Mouse (Mus musculus) midbrain, embryonic 12.5 days (tissue): ENCODE measurements around the gene Fermt2. TPM values are rescaled to one million over a fixed set of nuclear protein-coding genes. Genes with fewer than 3 reads are reported as not detected.

Source experiments
- ATAC-seq: fragments of 200-750 bp; cut with Nextera tagmentation; 2 replicates; pipeline ENCODE4 v1.8.0; 2017; ENCODE audit warnings: low read depth, moderate TSS enrichment, moderate library complexity; ENCODE audit not compliant: low FRiP score
- H3K27ac ChIP-seq: fragments of 300-500 bp; sonication (generic); replicated peaks from 2 replicates; pipeline ENCODE4 v1.5.1; 2016; ENCODE audit warnings: mild to moderate bottlenecking
- H3K27me3 ChIP-seq: fragments of 300-500 bp; sonication (generic); 2 replicates; pipeline ENCODE4 v1.6.1; 2016; ENCODE audit warnings: mild to moderate bottlenecking
- H3K36me3 ChIP-seq: fragments of 300-500 bp; sonication (generic); 2 replicates; pipeline ENCODE4 v1.6.1; 2016
- H3K4me1 ChIP-seq: fragments of 300-500 bp; sonication (generic); 2 replicates; pipeline ENCODE4 v1.6.1; 2016
- H3K4me2 ChIP-seq: fragments of 300-500 bp; sonication (generic); replicated peaks from 2 replicates; pipeline ENCODE4 v1.6.1; 2016; ENCODE audit warnings: mild to moderate bottlenecking, moderate library complexity
- H3K4me3 ChIP-seq: fragments of 300-500 bp; sonication (generic); 2 replicates; pipeline ENCODE4 v1.5.1; 2016; ENCODE audit warnings: mild to moderate bottlenecking
- H3K9ac ChIP-seq: fragments of 300-500 bp; sonication (generic); replicated peaks from 2 replicates; pipeline ENCODE4 v1.6.1; 2016; ENCODE audit warnings: mild to moderate bottlenecking, moderate library complexity
- H3K9me3 ChIP-seq: fragments of 300-500 bp; sonication (generic); 2 replicates; pipeline ENCODE4 v1.6.1; 2016; ENCODE audit warnings: mild to moderate bottlenecking
- WGBS: fragments of 180-500 bp; shearing (Covaris S2); methylation state at CpG from one replicate; pipeline ENCODE4 v1.1.7; 2016; 5-methylcytosine and 5-hydroxymethylcytosine counted together
- polyA plus RNA-seq: library from polyadenylated mRNA; unstranded; fragments of >200 nt; fragmentation: Nextera tagmentation; extraction: Ambion mirVana; gene quantifications from 2 replicates; pipeline ENCODE4 v1.2.1, GENCODE M21; 2016

Fermt2 gene
- polyA plus RNA-seq, 1 experiment from 2014 or later, result 72.1 TPM

GRCm38 (mm10) chr14:45550010-45550647 is 20.2 kb upstream of the Fermt2 start:
- no peaks in the 10 kb centered on the region for H3K36me3 ChIP-seq
- WGBS, result 81% methylated on average over 13 of the region's 13 CpGs
- H3K4me3 ChIP-seq, result no peak overlapping the region
- H3K4me2 ChIP-seq, result no peak overlapping the region
- no peaks in the 10 kb centered on the region for H3K9me3 ChIP-seq
- no peaks in the 10 kb centered on the region; the same call in 1 of the 2 replicates for H3K27me3 ChIP-seq
- no peak for ATAC-seq
- no peak overlapping the region for H3K9ac ChIP-seq
- H3K4me1 ChIP-seq, result no peaks in the 10 kb centered on the region
- H3K27ac ChIP-seq, result no peak overlapping the region

DNA sequence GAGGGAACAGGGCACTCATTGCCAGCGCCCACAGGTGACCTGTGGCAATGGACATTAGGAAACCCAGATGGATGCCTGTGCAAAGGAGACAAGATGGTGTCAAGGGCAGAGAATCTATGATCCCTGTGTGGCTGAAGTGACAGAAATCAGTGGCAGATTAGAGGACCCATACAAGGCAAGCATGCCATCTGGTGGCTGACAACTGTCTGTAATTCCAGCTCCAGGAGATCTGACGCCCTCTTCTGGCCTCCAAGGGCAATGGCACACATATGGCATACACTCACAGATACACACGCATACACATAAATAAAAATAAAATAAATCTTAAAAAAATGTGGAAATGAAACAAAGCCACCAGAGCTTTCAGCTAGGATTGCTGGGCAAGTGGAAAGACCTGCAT is 18.2 kb upstream of the Fermt2 start:
- H3K27ac ChIP-seq, result no peak overlapping the region
- H3K36me3 ChIP-seq, result no peaks in the 10 kb centered on the region
- H3K9me3 ChIP-seq, result no peaks in the 10 kb centered on the region
- no peak overlapping the region for H3K9ac ChIP-seq
- H3K4me2 ChIP-seq, result no peak overlapping the region
- H3K4me1 ChIP-seq, result no peaks in the 10 kb centered on the region
- H3K4me3 ChIP-seq, result no peak overlapping the region
- no peaks in the 10 kb centered on the region; the same call in 1 of the 2 replicates for H3K27me3 ChIP-seq
- 77% methylated on average over 3 of the region's 3 CpGs for WGBS
- ATAC-seq, result no peak

- Histone ChIP-seq H3K9ac (no peak overlapping the region), H3K27ac (no peak overlapping the region), H3K4me3 (no peak overlapping the region), H3K27me3 (no peaks in the 10 kb centered on the region), H3K9me3 (no peaks in the 10 kb centered on the region), H3K4me1 (0 out of 2 replicates have a peak, but pooled peaks cover 3% of the 10 kb centered on the region), H3K36me3 (no peaks in the 10 kb centered on the region), H3K4me2 (no peak overlapping the region)
- ATAC-seq, result no peak
- 91% methylated on average over 7 of the region's 7 CpGs for whole genome bisulfite sequencing
Observed at GRCm38 (mm10) chr14:45544905-45545304, 15.0 kb upstream of the Fermt2 start.

- Histone ChIP-seq H3K4me2 (no peak overlapping the region), H3K9ac (no peak overlapping the region), H3K27me3 (no peaks in the 10 kb centered on the region), H3K27ac (no peak overlapping the region), H3K4me1 (0 out of 2 replicates have a peak, but pooled peaks cover 5% of the 10 kb centered on the region), H3K36me3 (no peaks in the 10 kb centered on the region), H3K4me3 (no peak overlapping the region), H3K9me3 (no peaks in the 10 kb centered on the region)
- ATAC-seq, result no peak
- WGBS, result 71% methylated on average over 5 of the region's 6 CpGs
Observed at GRCm38 (mm10) chr14:45544026-45544425, 14.1 kb upstream of the Fermt2 start.

DNA sequence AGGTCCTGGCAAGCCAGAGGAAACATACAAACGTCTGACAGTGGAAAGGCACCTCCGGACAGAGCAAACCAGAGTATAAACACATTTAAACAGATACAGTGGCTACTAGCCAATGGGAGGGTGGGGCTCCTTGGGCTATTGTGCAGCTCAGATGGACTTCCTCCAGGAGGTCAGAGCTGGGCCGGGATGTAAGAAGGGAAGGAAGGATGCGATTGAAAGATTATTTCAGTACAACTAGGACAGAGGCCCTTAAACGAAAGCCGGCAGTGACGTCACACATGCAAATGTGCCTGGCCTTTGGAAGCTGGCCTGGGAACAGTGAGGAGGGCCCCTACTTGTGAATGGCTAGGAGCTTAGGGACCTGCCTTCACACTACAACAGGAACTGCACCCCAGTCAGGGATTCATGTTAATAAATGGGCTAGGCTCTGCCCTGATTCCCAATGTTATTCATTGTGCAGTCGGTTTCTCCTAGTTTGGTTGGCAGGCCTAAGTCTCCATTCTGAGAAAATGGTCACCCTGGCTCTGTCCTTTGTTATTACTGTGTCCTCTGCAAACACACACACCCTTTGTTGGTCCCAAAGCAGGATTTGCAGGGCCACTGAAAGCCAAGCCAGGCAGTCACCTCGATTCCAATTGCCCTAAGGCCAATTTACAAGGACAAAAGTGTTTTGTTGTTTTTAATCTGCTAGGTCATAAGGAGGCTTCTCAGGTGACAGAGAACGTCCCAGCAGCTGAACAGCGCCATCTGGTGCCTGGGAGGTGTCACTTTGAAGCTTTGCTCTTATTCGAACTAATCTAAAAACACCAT is 9.9 kb upstream of the Fermt2 start:
- Histone ChIP-seq H3K27me3 (no peaks in the 10 kb centered on the region), H3K4me1 (0 out of 2 replicates have a peak, but pooled peaks cover 5% of the 10 kb centered on the region), H3K27ac (no peak overlapping the region), H3K4me3 (no peak overlapping the region), H3K9me3 (no peaks in the 10 kb centered on the region), H3K4me2 (no peak overlapping the region), H3K9ac (no peak overlapping the region), H3K36me3 (no peaks in the 10 kb centered on the region)
- ATAC-seq, result peak; percentile 64; the same call in 1 of the 2 replicates
- WGBS, result 35% methylated on average over 12 of the region's 12 CpGs

DNA sequence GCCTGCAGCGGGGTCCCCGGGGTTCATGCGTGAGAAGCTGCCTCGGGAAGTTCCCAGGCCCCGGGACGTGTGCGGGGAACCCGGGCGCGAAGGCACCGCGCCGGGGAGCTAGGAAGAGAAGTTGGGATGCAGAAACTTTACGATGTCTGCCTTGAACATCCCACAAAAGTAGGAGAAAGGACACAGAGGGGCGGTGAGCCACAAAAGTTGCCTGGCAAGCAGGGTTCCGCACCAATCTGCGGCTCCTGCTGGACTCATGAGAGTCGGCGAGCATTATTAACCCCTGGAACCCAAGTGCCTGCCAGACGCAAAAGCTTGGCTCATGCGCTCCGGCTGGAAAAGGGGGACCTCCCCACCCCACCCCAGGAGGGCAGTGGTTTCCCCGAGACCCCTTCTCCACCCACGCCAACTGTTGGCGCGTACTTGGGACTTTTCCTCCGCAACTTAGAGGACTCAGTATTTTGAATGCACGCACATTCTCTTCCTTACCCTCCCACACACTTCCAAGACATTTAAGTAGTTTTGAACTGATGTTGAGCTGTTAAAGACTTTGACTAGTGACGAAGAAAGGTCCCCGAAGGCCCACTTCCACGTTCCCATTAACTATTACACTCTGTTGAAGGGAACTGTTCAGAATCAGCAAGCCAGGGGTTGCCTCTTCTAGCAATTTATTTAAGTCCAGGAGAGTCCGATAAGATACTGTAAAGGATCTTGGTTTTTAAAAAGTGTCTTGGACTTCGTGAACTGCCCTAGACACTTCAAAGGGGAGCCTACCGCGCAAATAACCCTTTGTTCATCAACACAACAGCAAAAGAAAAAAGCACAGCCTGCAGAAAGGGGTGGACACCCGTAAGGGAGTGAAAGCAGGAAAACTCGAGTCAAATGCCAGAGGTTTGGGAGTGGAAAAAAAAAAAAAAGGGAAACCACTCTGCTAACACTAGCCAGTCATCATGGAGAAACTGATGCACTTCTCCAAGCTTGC is 737 bp upstream of the Fermt2 start:
- Histone ChIP-seq H3K27me3 (no peaks in the 10 kb centered on the region), H3K4me3 (peak overlapping the region; percentile 82), H3K36me3 (no peaks in the 10 kb centered on the region), H3K9ac (peak overlapping the region; percentile 83), H3K4me1 (peaks cover 20% of the 10 kb centered on the region), H3K4me2 (peak overlapping the region; percentile 65), H3K9me3 (no peaks in the 10 kb centered on the region), H3K27ac (peak overlapping the region; percentile 94)
- peak; percentile 52 for ATAC-seq
- WGBS, result 1% methylated on average over 37 of the region's 37 CpGs

GRCm38 (mm10) chr14:45528861-45529260 is 1.1 kb downstream of the Fermt2 start:
- Histone ChIP-seq H3K9ac (peak overlapping the region; percentile 83), H3K36me3 (no peaks in the 10 kb centered on the region), H3K9me3 (no peaks in the 10 kb centered on the region), H3K4me3 (peak overlapping the region; percentile 82), H3K27ac (peak overlapping the region; percentile 94; the same call in 1 of the 2 replicates), H3K27me3 (no peaks in the 10 kb centered on the region), H3K4me2 (peak overlapping the region; percentile 65), H3K4me1 (peaks cover 20% of the 10 kb centered on the region)
- ATAC-seq, result no peak
- under 1% methylated on average over 13 of the region's 13 CpGs for WGBS

GRCm38 (mm10) chr14:45515771-45516170 is 14.1 kb downstream of the Fermt2 start:
- no peak for ATAC-seq
- Histone ChIP-seq H3K4me2 (no peak overlapping the region), H3K9ac (no peak overlapping the region), H3K4me1 (no peaks in the 10 kb centered on the region), H3K9me3 (no peaks in the 10 kb centered on the region), H3K36me3 (no peaks in the 10 kb centered on the region), H3K4me3 (no peak overlapping the region), H3K27me3 (no peaks in the 10 kb centered on the region), H3K27ac (no peak overlapping the region)
- 85% methylated on average over 11 of the region's 11 CpGs for WGBS

DNA sequence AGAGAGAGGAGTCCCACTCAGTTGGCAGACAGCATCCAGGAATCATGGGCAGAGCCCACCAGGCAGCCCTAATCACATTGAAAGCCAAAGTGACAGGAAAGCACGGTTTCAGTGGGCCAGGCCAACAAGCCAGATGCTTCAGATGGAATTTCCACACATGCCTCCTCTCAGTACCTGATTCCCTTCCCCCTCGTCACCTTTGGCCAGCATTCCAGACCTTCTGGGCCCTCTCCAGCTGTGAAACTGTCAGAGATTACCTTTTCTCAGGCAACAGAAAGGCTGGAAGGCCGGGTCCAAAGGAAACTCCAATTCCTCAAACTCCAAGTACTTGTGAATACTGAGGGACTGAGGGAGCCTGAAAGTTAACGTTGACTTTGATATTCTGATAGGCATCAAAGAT is 19.1 kb downstream of the Fermt2 start:
- Histone ChIP-seq H3K9me3 (no peaks in the 10 kb centered on the region), H3K9ac (no peak overlapping the region), H3K4me1 (peaks cover 21% of the 10 kb centered on the region), H3K36me3 (no peaks in the 10 kb centered on the region), H3K4me2 (no peak overlapping the region), H3K27ac (no peak overlapping the region), H3K27me3 (no peaks in the 10 kb centered on the region), H3K4me3 (no peak overlapping the region)
- no peak for ATAC-seq
- WGBS, result 60% methylated on average over 4 of the region's 4 CpGs

DNA sequence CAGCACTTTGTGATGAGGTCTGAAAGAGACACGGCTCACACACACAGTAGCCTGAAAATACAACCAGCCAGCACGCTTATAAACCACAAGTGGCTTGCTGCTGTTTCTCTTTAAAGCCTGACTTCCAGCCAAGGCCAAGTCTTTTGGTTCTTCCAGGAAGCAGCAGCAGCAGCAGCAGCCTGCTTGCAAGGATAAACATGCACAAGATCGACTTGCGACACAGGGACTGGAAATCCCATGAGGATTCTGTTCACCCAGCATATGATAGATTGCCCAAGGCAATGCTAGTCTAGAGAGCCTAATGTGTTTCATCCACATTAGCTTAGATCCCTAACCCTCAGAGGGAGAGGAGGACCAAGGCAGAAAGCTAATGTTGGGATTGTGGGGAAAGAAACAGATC is 22.0 kb downstream of the Fermt2 start:
- ATAC-seq, result no peak
- peak overlapping the region; percentile 58 for H3K27ac ChIP-seq

GRCm38 (mm10) chr14:45507447-45507846 is 22.5 kb downstream of the Fermt2 start:
- no peak overlapping the region for H3K9ac ChIP-seq
- 67% methylated on average over 3 of the region's 3 CpGs for WGBS
- H3K4me2 ChIP-seq, result no peak overlapping the region
- H3K4me1 ChIP-seq, result peaks cover 21% of the 10 kb centered on the region
- H3K27me3 ChIP-seq, result no peaks in the 10 kb centered on the region
- H3K9me3 ChIP-seq, result no peaks in the 10 kb centered on the region
- no peak overlapping the region for H3K4me3 ChIP-seq
- H3K36me3 ChIP-seq, result peaks cover 7% of the 10 kb centered on the region; the same call in 1 of the 2 replicates
- H3K27ac ChIP-seq, result peak overlapping the region; percentile 58
- ATAC-seq, result no peak

More for the DNA sequence above, 22.0 kb downstream of the Fermt2 start:
- 60% methylated on average over 4 of the region's 4 CpGs for WGBS
- no peak overlapping the region for H3K4me2 ChIP-seq
- H3K4me1 ChIP-seq, result peaks cover 21% of the 10 kb centered on the region
- no peak overlapping the region for H3K4me3 ChIP-seq
- no peak overlapping the region for H3K9ac ChIP-seq
- H3K9me3 ChIP-seq, result no peaks in the 10 kb centered on the region
- peaks cover 7% of the 10 kb centered on the region; the same call in 1 of the 2 replicates for H3K36me3 ChIP-seq
- H3K27me3 ChIP-seq, result no peaks in the 10 kb centered on the region
